Mouse (Mus musculus) neural tube, embryonic 14.5 days (tissue): ENCODE results near the gene Olfr1509. TPM values are rescaled to one million over a fixed set of nuclear protein-coding genes. Genes with fewer than 3 reads are reported as not detected.

Experiments used
- ATAC-seq: fragments of 200-750 bp; cut with Nextera tagmentation; 2 replicates; pipeline ENCODE4 v1.8.0; 2017; ENCODE audit warnings: low read depth, mild to moderate bottlenecking, moderate TSS enrichment, moderate library complexity
- H3K27ac ChIP-seq: fragments of 300-500 bp; sonication (generic); 2 replicates; pipeline ENCODE4 v1.5.1; 2014; ENCODE audit warnings: low read depth, mild to moderate bottlenecking, control low read depth, low read length, moderate library complexity, mixed read lengths
- H3K27me3 ChIP-seq: fragments of 300-500 bp; sonication (generic); 2 replicates; pipeline ENCODE4 v1.6.1; 2014; ENCODE audit warnings: low read length; ENCODE audit not compliant: control insufficient read depth, insufficient read depth
- H3K36me3 ChIP-seq: fragments of 300-500 bp; sonication (generic); 2 replicates; pipeline ENCODE4 v1.6.1; 2014; ENCODE audit warnings: low read length, mixed read lengths; ENCODE audit not compliant: control insufficient read depth, insufficient read depth
- H3K4me1 ChIP-seq: fragments of 300-500 bp; sonication (generic); 2 replicates; pipeline ENCODE4 v1.6.1; 2014; ENCODE audit warnings: low read length; ENCODE audit not compliant: control insufficient read depth, insufficient read depth
- H3K4me2 ChIP-seq: fragments of 300-500 bp; sonication (generic); 2 replicates; pipeline ENCODE4 v1.6.1; 2014; ENCODE audit warnings: mild to moderate bottlenecking, low read depth, low read length, control low read depth
- H3K4me3 ChIP-seq: fragments of 300-500 bp; sonication (generic); 2 replicates; pipeline ENCODE4 v1.5.1; 2014; ENCODE audit warnings: low read depth, low read length, control low read depth, mixed read lengths
- H3K9ac ChIP-seq: fragments of 300-500 bp; sonication (generic); replicated peaks from 2 replicates; pipeline ENCODE4 v1.6.1; 2014; ENCODE audit warnings: low read depth, mild to moderate bottlenecking, control low read depth, low read length, mixed read lengths
- H3K9me3 ChIP-seq: fragments of 300-500 bp; sonication (generic); 2 replicates; pipeline ENCODE4 v1.6.1; 2016; ENCODE audit warnings: low read length; ENCODE audit not compliant: control insufficient read depth
- WGBS: fragments of 180-500 bp; shearing (Covaris S2); extraction: QIAGEN DNeasy Blood & Tissue Kit; methylation state at CpG from one replicate; pipeline ENCODE4 v1.1.7; 2014; 5-methylcytosine and 5-hydroxymethylcytosine counted together
- polyA plus RNA-seq: library from polyadenylated mRNA; unstranded; fragments of >200 nt; fragmentation: Nextera tagmentation; extraction: Ambion mirVana; gene quantifications from 2 replicates; pipeline ENCODE4 v1.2.1, GENCODE M21; 2014

The Olfr1509 gene
- polyA plus RNA-seq, 1 experiment from 2014 or later: not detected

DNA sequence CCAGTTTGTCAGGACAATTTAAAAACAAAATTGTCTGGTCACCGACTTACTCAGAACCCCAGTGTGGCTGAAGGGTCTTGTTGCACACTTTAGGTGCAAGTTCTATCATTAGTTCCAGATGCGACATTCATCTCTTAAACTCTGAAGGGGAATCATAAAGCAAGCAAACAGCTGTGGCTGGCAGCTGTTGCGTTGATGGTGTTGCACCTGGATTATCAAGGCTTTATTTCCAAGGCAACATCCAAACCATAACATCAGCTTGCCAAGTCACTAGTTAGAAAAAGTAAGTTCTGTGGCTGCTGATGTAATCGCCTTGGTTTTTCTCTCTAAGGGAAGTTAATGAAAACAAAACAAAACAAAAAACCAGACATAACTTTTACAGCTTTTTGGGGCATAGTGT is 52.7 kb downstream of the Olfr1509 start, which contains the start of gene Olfr1507:
TSS of gene Olfr1507 (minus strand) at position 234 of the 400 bp plus-strand sequence.
- H3K9me3 ChIP-seq: no peaks in the 10 kb centered on the region
- H3K4me1 ChIP-seq: no peaks in the 10 kb centered on the region
- H3K27ac ChIP-seq: no peak within 1 kb of the TSS
- no peak within 1 kb of the TSS for H3K9ac ChIP-seq
- no peaks in the 10 kb centered on the region for H3K36me3 ChIP-seq
- WGBS: 89% methylated on average over 4 of the region's 4 CpGs
- no peaks in the 10 kb centered on the region for H3K27me3 ChIP-seq
- ATAC-seq: no peak
- no peak within 1 kb of the TSS for H3K4me3 ChIP-seq
- no peak within 1 kb of the TSS for H3K4me2 ChIP-seq

Other genes with a start within 250 kb of the Olfr1509 start
- 43.6 and 61.4 TPM in 2 replicates for gene Supt16, start 245.6 kb upstream of the Olfr1509 start, polyA plus RNA-seq
- gene Chd8, start 185.2 kb upstream of the Olfr1509 start, polyA plus RNA-seq: 49.6 and 59.6 TPM in 2 replicates
- 49.0 and 69.3 TPM in 2 replicates for gene Tox4, start 163.8 kb upstream of the Olfr1509 start, polyA plus RNA-seq
- 69.4 TPM in 2 replicates for gene Rab2b, start 163.4 kb upstream of the Olfr1509 start, polyA plus RNA-seq
- 41.1 and 42.5 TPM in 2 replicates for gene Mettl3, start 137.9 kb upstream of the Olfr1509 start, polyA plus RNA-seq
- gene Sall2, start 114.2 kb upstream of the Olfr1509 start, polyA plus RNA-seq: 42.4 and 52.4 TPM in 2 replicates
- gene Olfr1513, start 86.6 kb upstream of the Olfr1509 start, polyA plus RNA-seq: not detected in 2 replicates
- gene Olfr1512, start 63.8 kb upstream of the Olfr1509 start, polyA plus RNA-seq: not detected in 2 replicates
- gene Olfr1511, start 45.6 kb upstream of the Olfr1509 start, polyA plus RNA-seq: 0.41 and 1.1 TPM in 2 replicates
- not detected in 2 replicates for gene Olfr1510, start 28.6 kb upstream of the Olfr1509 start, polyA plus RNA-seq
- 0.04 TPM in 1 of 2 replicates, not detected in the other for gene Olfr1508, start 24.5 kb downstream of the Olfr1509 start, polyA plus RNA-seq
- not detected in 2 replicates for gene Olfr1507, start 52.8 kb downstream of the Olfr1509 start, polyA plus RNA-seq